Mouse (Mus musculus): ENCODE measurements around the gene Acsl5. TPM values are rescaled to one million over a fixed set of nuclear protein-coding genes. Genes with fewer than 3 reads are reported as not detected.

Gene Acsl5
- total RNA-seq, 2 experiments from 2014 or later, result 6.2 to 12.6 TPM

DNA sequence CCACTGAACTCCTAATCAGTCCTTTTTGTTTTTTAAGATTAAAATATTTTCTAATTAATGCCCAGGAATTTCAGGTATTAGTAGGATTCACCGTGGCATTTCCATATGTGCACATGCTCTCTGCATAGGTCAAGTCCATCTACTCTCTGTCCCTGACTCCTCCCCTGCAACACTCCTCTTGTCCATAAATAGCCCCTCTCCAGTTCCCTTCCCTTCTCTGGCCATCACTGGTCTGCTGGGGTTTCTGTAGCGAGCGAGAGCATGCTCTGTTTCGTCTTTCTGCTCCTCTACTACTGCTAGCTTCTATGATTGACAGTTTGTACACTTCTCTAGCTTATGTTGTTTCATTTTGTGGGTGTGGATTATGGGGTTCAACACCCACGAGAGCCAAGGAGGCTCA, 80.0 kb downstream of the Acsl5 start:
- DNase-seq, result no peak

DNA sequence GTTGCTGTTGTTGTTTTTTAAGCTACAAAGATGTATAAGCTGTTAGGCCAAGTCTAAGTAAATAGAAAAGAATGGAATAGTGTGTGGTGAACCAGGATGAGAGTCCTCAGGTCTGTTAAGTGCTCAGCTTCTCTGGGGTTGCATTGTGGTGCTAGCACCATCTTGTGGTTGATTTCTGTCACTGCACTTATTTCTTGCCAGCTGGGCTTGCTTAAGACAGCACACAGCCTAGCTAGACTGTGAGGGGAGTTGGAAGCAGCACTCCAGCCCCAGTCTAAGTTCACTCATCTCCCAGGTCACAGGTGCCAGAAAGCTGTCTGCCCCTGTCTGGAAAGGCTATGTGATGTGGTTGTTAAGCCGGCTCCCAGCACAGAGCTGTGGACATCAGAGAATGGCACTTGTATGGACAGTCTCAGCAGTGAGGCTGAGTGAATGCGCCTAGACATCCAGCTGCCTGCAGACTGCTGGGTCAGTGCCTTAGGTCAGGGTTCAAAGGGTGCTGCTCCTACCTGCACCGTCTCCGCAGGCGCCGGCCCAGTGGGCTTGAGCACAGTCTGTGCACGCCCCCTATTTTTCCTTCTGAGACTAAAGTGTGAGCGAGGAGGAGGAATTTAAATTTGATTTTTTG, 81.0 kb downstream of the Acsl5 start:
- peak; percentile 38 for DNase-seq

DNA sequence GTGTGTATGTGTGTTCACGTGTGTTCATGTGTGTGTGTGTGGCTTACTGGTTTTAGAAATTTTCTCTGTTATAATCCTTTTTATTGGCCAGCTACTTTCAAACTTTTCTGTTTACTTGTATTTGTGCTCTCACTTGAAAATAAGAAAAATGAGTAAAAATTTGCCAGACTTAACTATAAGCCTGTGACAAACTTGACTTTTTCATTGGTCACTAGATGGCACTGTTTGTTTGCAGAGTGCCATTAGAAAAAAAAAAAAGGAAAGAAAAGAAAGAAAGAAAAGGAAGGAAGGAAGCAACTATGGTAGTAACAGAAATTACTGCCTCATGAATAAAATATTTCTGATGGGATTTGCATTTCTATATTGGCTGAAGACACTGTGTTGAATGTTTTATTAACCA, 84.1 kb downstream of the Acsl5 start:
- DNase-seq, result no peak

DNA sequence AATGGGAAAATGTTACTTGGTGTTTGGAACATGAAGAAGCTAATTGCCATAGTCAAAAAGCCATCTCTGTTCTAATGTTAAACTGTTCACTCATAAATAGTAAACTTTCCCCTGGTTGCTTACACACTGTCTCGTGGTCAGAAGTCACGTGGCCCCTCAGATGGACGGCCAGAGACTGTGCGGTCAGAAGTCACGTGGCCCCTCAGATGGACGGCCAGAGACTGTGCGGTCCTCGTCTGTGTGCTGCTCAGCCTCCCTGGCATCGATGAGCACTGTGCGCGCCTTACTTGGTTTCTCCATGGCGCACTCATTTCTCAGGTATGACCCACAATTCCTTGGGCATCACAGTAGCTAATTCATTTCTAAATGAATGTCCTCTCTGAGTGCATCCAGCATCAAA, 84.7 kb downstream of the Acsl5 start:
- no peak for DNase-seq

GRCm38 (mm10) chr19:55337066-55337465, 85.3 kb downstream of the Acsl5 start:
- DNase-seq, result no peak

DNA sequence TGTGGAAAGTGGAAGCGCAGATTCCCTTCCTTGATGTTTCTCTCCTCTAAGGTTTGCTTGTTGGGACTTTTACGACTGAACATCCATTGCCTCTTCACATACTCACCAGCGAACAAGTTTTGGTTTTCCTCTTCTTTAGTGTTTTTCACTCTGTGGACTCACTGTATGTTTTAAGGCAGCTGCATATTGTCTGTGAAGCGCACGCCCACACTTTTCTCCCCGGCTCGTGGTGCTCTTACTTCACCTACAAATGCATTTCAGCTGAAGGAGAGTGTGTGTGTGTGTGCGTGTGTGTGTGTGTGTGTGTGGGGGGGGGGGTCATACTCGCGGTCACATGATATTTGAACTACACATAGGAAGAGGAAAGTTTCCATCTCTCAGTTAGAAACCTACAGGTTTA, 85.9 kb downstream of the Acsl5 start:
- DNase-seq, result no peak

DNA sequence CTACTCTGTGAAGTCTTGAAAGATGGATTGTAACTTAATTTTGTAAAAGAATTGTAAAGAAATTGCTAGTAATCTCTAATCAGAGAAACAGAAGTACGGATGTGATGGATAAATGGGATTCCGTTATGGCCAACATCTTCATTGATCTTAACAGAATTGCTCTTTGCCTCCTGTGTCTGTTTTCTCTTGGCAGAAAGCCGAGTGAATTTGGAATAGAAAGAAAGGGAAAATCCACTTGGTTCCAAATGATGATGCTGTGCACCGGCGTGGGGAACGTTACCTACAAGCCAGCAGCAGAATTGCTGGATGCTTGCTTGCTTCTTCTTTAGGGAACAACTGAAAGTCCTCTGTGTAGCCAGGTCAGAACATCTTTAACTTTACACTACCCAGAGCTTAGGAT, 88.8 kb downstream of the Acsl5 start:
- DNase-seq, result no peak

DNA sequence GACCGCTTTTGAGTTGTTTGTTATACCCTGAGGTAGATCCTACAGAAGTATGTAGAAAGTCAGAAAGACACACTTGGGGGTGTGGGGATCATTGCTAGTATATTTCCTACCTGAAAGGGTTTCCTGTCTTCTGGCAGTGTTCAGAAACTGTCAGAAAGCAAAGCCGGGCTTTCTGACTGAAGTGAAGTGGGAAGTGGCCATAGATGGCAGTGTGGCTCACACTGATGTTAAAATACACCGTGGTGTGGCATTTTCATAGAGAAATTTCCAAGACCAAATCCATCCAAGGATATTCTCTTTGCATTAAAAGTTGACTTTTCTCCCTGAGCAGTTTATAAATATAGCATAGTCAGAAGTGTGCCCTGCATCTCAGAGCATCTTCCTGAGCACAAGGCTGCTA, 89.6 kb downstream of the Acsl5 start:
- no peak for DNase-seq

- no peak for DNase-seq
These were observed 90.7 kb downstream of the Acsl5 start for GRCm38 (mm10) chr19:55342423-55342822.

DNA sequence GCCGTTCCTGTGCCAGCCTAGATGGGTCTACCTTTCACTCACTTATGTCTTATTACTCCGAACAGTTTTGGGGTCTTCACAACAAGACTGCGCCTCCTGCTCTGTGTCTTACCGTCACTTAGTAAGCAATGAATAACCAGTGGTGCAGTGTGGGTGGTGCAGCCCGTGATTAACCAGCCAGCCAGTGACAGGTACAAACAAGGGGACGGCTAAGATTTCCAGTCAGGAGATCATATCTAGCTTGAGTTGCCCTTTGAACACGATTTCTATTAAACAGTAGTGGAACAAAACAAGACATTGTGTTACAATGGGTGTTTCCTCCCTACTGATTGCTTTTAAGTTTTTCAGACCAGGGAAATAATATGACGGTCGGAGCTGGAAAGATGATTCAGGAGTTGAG, 91.5 kb downstream of the Acsl5 start:
- DNase-seq, result no peak

Other genes with a start within 250 kb of the Acsl5 start
- gene Gpam, start 124.7 kb upstream of the Acsl5 start, total RNA-seq (2021), result 100 to 1,000 TPM; 110 to 114 TPM
- 1 to 10 TPM in 1 of 2 experiments, under 1 TPM in 1; 0.79 to 1.3 TPM for gene Tectb, start 71.2 kb upstream of the Acsl5 start, total RNA-seq (2021)
- under 1 TPM; 0.11 to 0.16 TPM for gene Gucy2g, start 10.7 kb upstream of the Acsl5 start, total RNA-seq (2021)
- gene Zdhhc6, start 64.1 kb downstream of the Acsl5 start, total RNA-seq (2021), result 10 to 100 TPM; 19.8 to 26.7 TPM
- 10 to 100 TPM; 14.8 to 15.6 TPM for gene Vti1a, start 64.4 kb downstream of the Acsl5 start, total RNA-seq (2021)

Measured in gastrocnemius, postnatal 10 days (tissue).